Mouse (Mus musculus): ENCODE measurements at regions not wholly inside any gene's neighbourhood (a gene's known extent, or its start where the extent isn't known, plus 50 kb on each side); places are given as distances from the start of the nearest gene placed in this dataset.

DNA sequence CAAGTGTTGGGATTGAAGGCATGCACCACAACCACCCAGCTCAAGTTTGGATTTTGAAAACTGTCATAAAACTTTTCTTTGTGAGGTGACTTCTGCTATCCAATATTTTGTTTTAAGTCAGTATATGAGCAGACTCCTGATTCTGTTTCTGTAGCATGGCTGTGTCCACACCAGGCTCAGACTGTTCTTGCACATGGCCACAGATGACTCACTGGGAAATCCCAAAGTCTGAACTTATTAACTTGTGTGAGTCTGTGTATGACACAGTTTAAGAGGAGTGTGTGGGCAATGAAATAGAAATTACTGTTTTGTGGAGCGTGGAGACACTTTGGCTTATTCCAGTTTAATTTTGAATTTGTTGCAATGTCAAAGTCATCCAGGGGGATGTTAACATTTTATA lies 179.3 kb upstream of the Sphkap start:
- Histone ChIP-seq H3K27ac (replicated peaks; ENCODE audit: low read depth, low read length) (no peak overlapping the region), H3K9ac (ENCODE audit: low read depth, low read length, severe bottlenecking) (no peak overlapping the region), H3K27me3 (ENCODE audit: control insufficient read depth, insufficient read depth, low read length) (no peaks in the 10 kb centered on the region), H3K4me3 (replicated peaks; ENCODE audit: low read length) (no peak overlapping the region), H3K36me3 (ENCODE audit: control insufficient read depth, insufficient read depth, low read length) (no peaks in the 10 kb centered on the region), H3K4me1 (ENCODE audit: control insufficient read depth, insufficient read depth, low read length) (no peaks in the 10 kb centered on the region), H3K9me3 (ENCODE audit: control insufficient read depth, low read length) (no peaks in the 10 kb centered on the region), H3K4me2 (replicated peaks; ENCODE audit: low read depth, low read length, severe bottlenecking) (no peak overlapping the region)
- no peak for DNase-seq (ENCODE audit: low spot score)
- ATAC-seq (ENCODE audit: low FRiP score, low read depth), result peak; percentile 53; the same call in 1 of the 2 replicates
- TF ChIP-seq POLR2A (IDR thresholded peaks at IDR 0.05; ENCODE audit: borderline replicate concordance, extremely low read depth, insufficient read depth, insufficient read length), result no peak
- WGBS, result 92% methylated on average over 1 of the region's 1 CpGs

DNA sequence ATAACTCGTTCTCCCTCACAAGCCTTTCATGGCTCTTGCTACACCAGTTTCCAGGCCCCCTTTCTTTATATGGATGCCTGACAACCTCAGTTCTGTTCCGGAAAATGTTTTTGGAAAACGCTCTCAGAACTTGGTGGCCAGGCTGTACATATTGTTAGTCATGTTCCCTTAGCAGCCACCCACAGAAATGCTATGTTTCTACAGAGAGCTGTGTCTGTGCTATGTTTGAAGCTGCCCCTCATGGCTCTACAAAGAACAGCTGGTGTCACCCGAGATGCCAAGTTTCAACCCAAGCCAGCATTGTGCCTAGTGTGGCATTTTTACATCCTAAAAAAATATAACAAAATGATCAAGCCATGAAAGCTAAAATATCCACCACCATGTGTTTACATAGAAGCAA lies 175.0 kb upstream of the Sphkap start:
- Histone ChIP-seq H3K27me3 (ENCODE audit: control insufficient read depth, insufficient read depth, low read length) (no peaks in the 10 kb centered on the region), H3K36me3 (ENCODE audit: control insufficient read depth, insufficient read depth, low read length) (no peaks in the 10 kb centered on the region), H3K4me1 (ENCODE audit: control insufficient read depth, insufficient read depth, low read length) (no peaks in the 10 kb centered on the region), H3K27ac (replicated peaks; ENCODE audit: low read depth, low read length) (no peak overlapping the region), H3K9me3 (ENCODE audit: control insufficient read depth, low read length) (no peaks in the 10 kb centered on the region), H3K4me3 (replicated peaks; ENCODE audit: low read length) (no peak overlapping the region), H3K4me2 (replicated peaks; ENCODE audit: low read depth, low read length, severe bottlenecking) (no peak overlapping the region), H3K9ac (ENCODE audit: low read depth, low read length, severe bottlenecking) (no peak overlapping the region)
- no peak for ATAC-seq (ENCODE audit: low FRiP score, low read depth)
- 87% methylated on average over 4 of the region's 4 CpGs for WGBS
- no peak for TF ChIP-seq POLR2A (IDR thresholded peaks at IDR 0.05; ENCODE audit: borderline replicate concordance, extremely low read depth, insufficient read depth, insufficient read length)
- DNase-seq (ENCODE audit: low spot score), result no peak

GRCm38 (mm10) chr1:83569991-83570390 lies 162.0 kb upstream of the Sphkap start:
- no peaks in the 10 kb centered on the region for H3K36me3 ChIP-seq (ENCODE audit: control insufficient read depth, insufficient read depth, low read length)
- no peaks in the 10 kb centered on the region for H3K27me3 ChIP-seq (ENCODE audit: control insufficient read depth, insufficient read depth, low read length)
- H3K9me3 ChIP-seq (ENCODE audit: control insufficient read depth, low read length), result no peaks in the 10 kb centered on the region
- no peaks in the 10 kb centered on the region for H3K4me1 ChIP-seq (ENCODE audit: control insufficient read depth, insufficient read depth, low read length)
- ATAC-seq (ENCODE audit: low FRiP score, low read depth) (no peak), DNase-seq (ENCODE audit: low spot score) (no peak)
- no peak overlapping the region for H3K27ac ChIP-seq (replicated peaks; ENCODE audit: low read depth, low read length)
- TF ChIP-seq POLR2A (IDR thresholded peaks at IDR 0.05; ENCODE audit: borderline replicate concordance, extremely low read depth, insufficient read depth, insufficient read length), result no peak
- WGBS, result 84% methylated on average over 5 of the region's 5 CpGs
- H3K4me2 ChIP-seq (replicated peaks; ENCODE audit: low read depth, low read length, severe bottlenecking), result no peak overlapping the region
- no peak overlapping the region for H3K4me3 ChIP-seq (replicated peaks; ENCODE audit: low read length)
- no peak overlapping the region for H3K9ac ChIP-seq (ENCODE audit: low read depth, low read length, severe bottlenecking)

DNA sequence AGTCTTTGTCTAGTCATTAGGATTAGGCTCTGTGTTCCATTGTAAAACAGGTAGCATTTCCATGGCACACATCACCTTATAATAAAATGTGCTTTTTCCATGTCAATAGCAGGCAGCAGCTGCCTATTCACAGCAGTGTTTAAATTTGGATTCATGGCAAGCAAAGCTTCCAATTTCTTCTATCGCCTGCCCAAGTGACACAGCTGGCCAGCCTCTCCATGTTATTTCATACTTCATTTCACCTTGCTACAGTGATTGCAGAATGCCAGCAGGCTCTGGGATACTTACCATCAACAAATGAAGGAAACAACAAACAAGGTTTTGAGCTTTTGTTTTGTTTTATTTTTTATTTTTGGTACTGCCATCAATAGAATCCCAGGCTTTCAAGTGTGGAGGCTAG lies 160.7 kb upstream of the Sphkap start:
- Histone ChIP-seq H3K36me3 (ENCODE audit: control insufficient read depth, insufficient read depth, low read length) (no peaks in the 10 kb centered on the region), H3K27ac (replicated peaks; ENCODE audit: low read depth, low read length) (no peak overlapping the region), H3K4me3 (replicated peaks; ENCODE audit: low read length) (no peak overlapping the region), H3K9me3 (ENCODE audit: control insufficient read depth, low read length) (no peaks in the 10 kb centered on the region), H3K4me2 (replicated peaks; ENCODE audit: low read depth, low read length, severe bottlenecking) (no peak overlapping the region), H3K27me3 (ENCODE audit: control insufficient read depth, insufficient read depth, low read length) (no peaks in the 10 kb centered on the region), H3K9ac (ENCODE audit: low read depth, low read length, severe bottlenecking) (no peak overlapping the region), H3K4me1 (ENCODE audit: control insufficient read depth, insufficient read depth, low read length) (no peaks in the 10 kb centered on the region)
- no peak for DNase-seq (ENCODE audit: low spot score)
- WGBS, result 83% methylated on average over 1 of the region's 1 CpGs
- ATAC-seq (ENCODE audit: low FRiP score, low read depth), result no peak
- no peak for TF ChIP-seq POLR2A (IDR thresholded peaks at IDR 0.05; ENCODE audit: borderline replicate concordance, extremely low read depth, insufficient read depth, insufficient read length)

DNA sequence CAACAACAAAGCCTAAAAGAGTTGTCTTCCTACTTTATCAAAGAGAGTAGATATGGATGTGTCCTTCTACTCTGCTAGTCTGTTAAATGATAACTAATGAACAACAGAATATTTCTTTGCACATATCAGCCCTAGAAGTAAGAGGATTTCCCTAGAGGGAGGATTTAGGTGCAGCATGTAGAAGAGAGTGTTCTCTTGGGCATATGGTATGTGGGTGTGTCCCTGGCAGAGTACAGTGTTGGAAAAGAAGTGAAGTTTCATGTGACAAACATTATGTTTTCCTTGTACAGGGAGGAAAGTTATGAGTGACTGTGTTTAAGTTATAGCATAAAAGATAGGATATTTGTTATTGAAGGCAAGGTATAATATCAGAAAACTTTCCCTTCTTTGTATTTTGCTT lies 143.6 kb upstream of the Sphkap start:
- H3K9me3 ChIP-seq (ENCODE audit: control insufficient read depth, low read length), result no peaks in the 10 kb centered on the region
- H3K9ac ChIP-seq (ENCODE audit: low read depth, low read length, severe bottlenecking), result no peak overlapping the region
- H3K4me1 ChIP-seq (ENCODE audit: control insufficient read depth, insufficient read depth, low read length), result no peaks in the 10 kb centered on the region
- no peak for TF ChIP-seq POLR2A (IDR thresholded peaks at IDR 0.05; ENCODE audit: borderline replicate concordance, extremely low read depth, insufficient read depth, insufficient read length)
- DNase-seq (ENCODE audit: low spot score), result no peak
- no peaks in the 10 kb centered on the region for H3K27me3 ChIP-seq (ENCODE audit: control insufficient read depth, insufficient read depth, low read length)
- H3K4me2 ChIP-seq (replicated peaks; ENCODE audit: low read depth, low read length, severe bottlenecking), result no peak overlapping the region
- no peak overlapping the region for H3K4me3 ChIP-seq (replicated peaks; ENCODE audit: low read length)
- H3K27ac ChIP-seq (replicated peaks; ENCODE audit: low read depth, low read length), result no peak overlapping the region
- H3K36me3 ChIP-seq (ENCODE audit: control insufficient read depth, insufficient read depth, low read length), result no peaks in the 10 kb centered on the region
- ATAC-seq (ENCODE audit: low FRiP score, low read depth), result no peak

- Histone ChIP-seq H3K27me3 (ENCODE audit: control insufficient read depth, insufficient read depth, low read length) (no peaks in the 10 kb centered on the region), H3K27ac (replicated peaks; ENCODE audit: low read depth, low read length) (no peak overlapping the region), H3K9me3 (ENCODE audit: control insufficient read depth, low read length) (no peaks in the 10 kb centered on the region), H3K36me3 (ENCODE audit: control insufficient read depth, insufficient read depth, low read length) (no peaks in the 10 kb centered on the region), H3K9ac (ENCODE audit: low read depth, low read length, severe bottlenecking) (no peak overlapping the region), H3K4me1 (ENCODE audit: control insufficient read depth, insufficient read depth, low read length) (no peaks in the 10 kb centered on the region), H3K4me2 (replicated peaks; ENCODE audit: low read depth, low read length, severe bottlenecking) (no peak overlapping the region), H3K4me3 (replicated peaks; ENCODE audit: low read length) (no peak overlapping the region)
- DNase-seq (ENCODE audit: low spot score) (no peak), ATAC-seq (ENCODE audit: low FRiP score, low read depth) (no peak)
- TF ChIP-seq POLR2A (IDR thresholded peaks at IDR 0.05; ENCODE audit: borderline replicate concordance, extremely low read depth, insufficient read depth, insufficient read length), result no peak
Observed at GRCm38 (mm10) chr1:83535461-83535860, 127.5 kb upstream of the Sphkap start.
